Mouse (Mus musculus) neural tube, embryonic 14.5 days (tissue): ENCODE results near the gene Dhcr7. TPM values are rescaled to one million over a fixed set of nuclear protein-coding genes. Genes with fewer than 3 reads are reported as not detected.
A peak's percentile ranks its signal among the peaks of the same experiment; 100 is the strongest.

Experiments used
- ATAC-seq: fragments of 200-750 bp; cut with Nextera tagmentation; 2 replicates; pipeline ENCODE4 v1.8.0; 2017; ENCODE audit warnings: low read depth, mild to moderate bottlenecking, moderate TSS enrichment, moderate library complexity
- H3K27ac ChIP-seq: fragments of 300-500 bp; sonication (generic); 2 replicates; pipeline ENCODE4 v1.5.1; 2014; ENCODE audit warnings: low read depth, mild to moderate bottlenecking, control low read depth, low read length, moderate library complexity, mixed read lengths
- H3K27me3 ChIP-seq: fragments of 300-500 bp; sonication (generic); 2 replicates; pipeline ENCODE4 v1.6.1; 2014; ENCODE audit warnings: low read length; ENCODE audit not compliant: control insufficient read depth, insufficient read depth
- H3K36me3 ChIP-seq: fragments of 300-500 bp; sonication (generic); 2 replicates; pipeline ENCODE4 v1.6.1; 2014; ENCODE audit warnings: low read length, mixed read lengths; ENCODE audit not compliant: control insufficient read depth, insufficient read depth
- H3K4me1 ChIP-seq: fragments of 300-500 bp; sonication (generic); 2 replicates; pipeline ENCODE4 v1.6.1; 2014; ENCODE audit warnings: low read length; ENCODE audit not compliant: control insufficient read depth, insufficient read depth
- H3K4me2 ChIP-seq: fragments of 300-500 bp; sonication (generic); 2 replicates; pipeline ENCODE4 v1.6.1; 2014; ENCODE audit warnings: mild to moderate bottlenecking, low read depth, low read length, control low read depth
- H3K4me3 ChIP-seq: fragments of 300-500 bp; sonication (generic); 2 replicates; pipeline ENCODE4 v1.5.1; 2014; ENCODE audit warnings: low read depth, low read length, control low read depth, mixed read lengths
- H3K9ac ChIP-seq: fragments of 300-500 bp; sonication (generic); replicated peaks from 2 replicates; pipeline ENCODE4 v1.6.1; 2014; ENCODE audit warnings: low read depth, mild to moderate bottlenecking, control low read depth, low read length, mixed read lengths
- H3K9me3 ChIP-seq: fragments of 300-500 bp; sonication (generic); 2 replicates; pipeline ENCODE4 v1.6.1; 2016; ENCODE audit warnings: low read length; ENCODE audit not compliant: control insufficient read depth
- WGBS: fragments of 180-500 bp; shearing (Covaris S2); extraction: QIAGEN DNeasy Blood & Tissue Kit; methylation state at CpG from one replicate; pipeline ENCODE4 v1.1.7; 2014; 5-methylcytosine and 5-hydroxymethylcytosine counted together
- polyA plus RNA-seq: library from polyadenylated mRNA; unstranded; fragments of >200 nt; fragmentation: Nextera tagmentation; extraction: Ambion mirVana; gene quantifications from 2 replicates; pipeline ENCODE4 v1.2.1, GENCODE M21; 2014

Gene Dhcr7
- polyA plus RNA-seq, 1 experiment from 2014 or later = 60.4 TPM

DNA sequence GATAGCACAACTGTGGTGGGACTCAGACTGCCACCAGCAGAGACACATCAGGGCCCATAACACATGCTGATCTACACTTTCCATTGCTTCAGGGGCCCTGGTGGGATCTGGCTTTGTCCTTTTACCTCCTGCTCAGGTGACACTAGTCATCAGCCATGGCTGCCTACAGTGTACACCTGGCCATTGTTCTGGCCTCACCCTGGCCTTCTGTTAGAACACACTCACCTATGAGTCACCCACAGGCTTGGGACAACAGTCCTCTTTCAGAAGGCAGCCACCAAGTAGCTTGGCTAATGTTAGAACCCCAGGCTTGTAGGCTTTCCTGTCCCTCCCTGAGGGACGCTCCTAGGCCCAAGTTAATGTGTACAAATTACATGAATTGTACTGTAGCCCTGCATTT lies 22.2 kb upstream of the Dhcr7 start:
- no peak overlapping the region for H3K27ac ChIP-seq
- H3K9ac ChIP-seq = no peak overlapping the region
- 94% methylated on average over 1 of the region's 1 CpGs for WGBS
- no peaks in the 10 kb centered on the region for H3K4me1 ChIP-seq
- no peak overlapping the region for H3K4me3 ChIP-seq
- H3K9me3 ChIP-seq = no peaks in the 10 kb centered on the region
- H3K27me3 ChIP-seq = no peaks in the 10 kb centered on the region
- H3K36me3 ChIP-seq = peaks cover 24% of the 10 kb centered on the region; the same call in 1 of the 2 replicates
- no peak for ATAC-seq
- H3K4me2 ChIP-seq = no peak overlapping the region

- Histone ChIP-seq H3K4me2 (no peak overlapping the region), H3K4me1 (no peaks in the 10 kb centered on the region), H3K4me3 (no peak overlapping the region), H3K27ac (no peak overlapping the region), H3K9me3 (no peaks in the 10 kb centered on the region), H3K36me3 (peaks cover 22% of the 10 kb centered on the region), H3K9ac (no peak overlapping the region), H3K27me3 (no peaks in the 10 kb centered on the region)
- WGBS = 90% methylated on average over 8 of the region's 8 CpGs
- ATAC-seq = no peak
These were observed 21.5 kb upstream of the Dhcr7 start for GRCm38 (mm10) chr7:143801195-143802065.

- no peak; the same call in 1 of the 2 replicates for ATAC-seq
- Histone ChIP-seq H3K9ac (no peak overlapping the region), H3K4me3 (no peak overlapping the region), H3K27ac (no peak overlapping the region), H3K9me3 (no peaks in the 10 kb centered on the region), H3K4me2 (no peak overlapping the region), H3K36me3 (peaks cover 18% of the 10 kb centered on the region), H3K4me1 (no peaks in the 10 kb centered on the region), H3K27me3 (no peaks in the 10 kb centered on the region)
- WGBS = 70% methylated on average over 5 of the region's 5 CpGs
These were observed 17.7 kb upstream of the Dhcr7 start for GRCm38 (mm10) chr7:143805199-143805624.

GRCm38 (mm10) chr7:143808909-143809308 lies 14.0 kb upstream of the Dhcr7 start:
- Histone ChIP-seq H3K4me3 (no peak overlapping the region), H3K9ac (no peak overlapping the region)

DNA sequence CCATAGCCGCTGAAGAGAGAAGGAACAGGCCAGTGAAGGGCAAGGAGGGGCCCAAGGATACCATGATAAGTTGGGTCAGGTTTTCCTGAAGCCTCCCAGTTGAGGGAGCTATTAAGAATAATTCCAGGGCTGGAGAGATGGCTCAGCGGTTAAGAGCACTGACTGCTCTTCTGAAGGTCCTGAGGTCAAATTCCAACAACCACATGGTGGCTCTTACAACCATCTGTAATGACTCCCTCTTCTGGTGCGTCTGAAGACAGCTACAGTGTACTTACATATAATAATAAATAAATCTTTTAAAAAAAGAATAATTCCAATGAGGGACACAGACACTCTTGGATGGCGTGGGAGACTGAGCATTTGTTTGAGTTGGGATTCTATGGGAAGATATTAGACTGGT lies 3.7 kb upstream of the Dhcr7 start:
- WGBS = 89% methylated on average over 4 of the region's 4 CpGs
- no peak overlapping the region for H3K4me3 ChIP-seq
- peaks cover 7% of the 10 kb centered on the region; the same call in 1 of the 2 replicates for H3K36me3 ChIP-seq
- no peaks in the 10 kb centered on the region for H3K27me3 ChIP-seq
- no peak overlapping the region for H3K27ac ChIP-seq
- H3K4me1 ChIP-seq = peaks cover 10% of the 10 kb centered on the region
- H3K4me2 ChIP-seq = no peak overlapping the region
- ATAC-seq = no peak
- no peaks in the 10 kb centered on the region for H3K9me3 ChIP-seq
- no peak overlapping the region for H3K9ac ChIP-seq

More at GRCm38 (mm10) chr7:143808909-143809308, 14.0 kb upstream of the Dhcr7 start:
- Histone ChIP-seq H3K9me3 (no peaks in the 10 kb centered on the region), H3K27me3 (no peaks in the 10 kb centered on the region), H3K4me2 (no peak overlapping the region), H3K27ac (no peak overlapping the region), H3K36me3 (peaks cover 13% of the 10 kb centered on the region), H3K4me1 (no peaks in the 10 kb centered on the region)
- no peak for ATAC-seq
- 61% methylated on average over 1 of the region's 1 CpGs for WGBS

GRCm38 (mm10) chr7:143821241-143821640 lies 1.7 kb upstream of the Dhcr7 start:
- H3K4me1 ChIP-seq = peaks cover 10% of the 10 kb centered on the region
- no peaks in the 10 kb centered on the region for H3K27me3 ChIP-seq
- no peak overlapping the region for H3K4me3 ChIP-seq
- no peak overlapping the region for H3K4me2 ChIP-seq
- H3K36me3 ChIP-seq = no peaks in the 10 kb centered on the region
- H3K9me3 ChIP-seq = no peaks in the 10 kb centered on the region
- no peak overlapping the region for H3K27ac ChIP-seq
- 89% methylated on average over 2 of the region's 2 CpGs for WGBS
- H3K9ac ChIP-seq = no peak overlapping the region
- ATAC-seq = no peak

DNA sequence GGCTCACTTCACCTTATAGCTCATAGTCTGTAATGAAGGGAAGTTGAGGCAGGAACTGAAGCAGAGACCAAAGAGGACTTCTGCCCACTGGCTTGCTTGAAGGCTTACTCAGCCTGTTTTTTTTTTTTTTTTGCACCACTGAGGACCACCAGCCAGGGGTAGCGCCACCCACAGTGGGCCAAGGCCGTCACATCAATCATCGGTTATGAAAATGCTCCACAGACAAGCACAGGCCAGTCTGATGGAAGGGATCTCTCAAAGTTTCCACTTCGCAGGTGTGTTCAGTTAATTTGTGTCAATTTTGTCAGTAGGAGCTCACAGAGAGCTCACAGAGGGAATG lies 291 bp downstream of the Dhcr7 start:
- no peaks in the 10 kb centered on the region for H3K36me3 ChIP-seq
- ATAC-seq = 0 out of 2 replicates have a peak, but pooled peaks have one; percentile 16
- WGBS = 79% methylated on average over 4 of the region's 4 CpGs

GRCm38 (mm10) chr7:143826985-143827384 lies 4.0 kb downstream of the Dhcr7 start:
- no peak overlapping the region for H3K4me3 ChIP-seq
- no peak for ATAC-seq
- no peak overlapping the region for H3K27ac ChIP-seq
- H3K4me1 ChIP-seq = peaks cover 24% of the 10 kb centered on the region
- WGBS = 88% methylated on average over 2 of the region's 2 CpGs
- H3K4me2 ChIP-seq = no peak overlapping the region
- H3K9ac ChIP-seq = no peak overlapping the region
- no peaks in the 10 kb centered on the region for H3K9me3 ChIP-seq
- H3K36me3 ChIP-seq = no peaks in the 10 kb centered on the region
- no peaks in the 10 kb centered on the region for H3K27me3 ChIP-seq

More for the DNA sequence above, 291 bp downstream of the Dhcr7 start:
- Histone ChIP-seq H3K4me2 (peak overlapping the region; percentile 50), H3K27ac (peak overlapping the region; percentile 68), H3K27me3 (no peaks in the 10 kb centered on the region), H3K4me3 (peak overlapping the region; percentile 43), H3K4me1 (peaks cover 10% of the 10 kb centered on the region), H3K9me3 (no peaks in the 10 kb centered on the region), H3K9ac (peak overlapping the region; percentile 44; the same call in 1 of the 2 replicates)

GRCm38 (mm10) chr7:143829504-143830331 lies 6.8 kb downstream of the Dhcr7 start:
- Histone ChIP-seq H3K9me3 (no peaks in the 10 kb centered on the region), H3K4me3 (peak overlapping the region; percentile 56), H3K4me2 (peak overlapping the region; percentile 82), H3K9ac (peak overlapping the region; percentile 68), H3K27ac (peak overlapping the region; percentile 82), H3K4me1 (peaks cover 29% of the 10 kb centered on the region), H3K36me3 (no peaks in the 10 kb centered on the region), H3K27me3 (no peaks in the 10 kb centered on the region)
- 1% methylated on average over 37 of the region's 37 CpGs for WGBS
- peak; percentile 98 for ATAC-seq
